Mouse (Mus musculus) right cerebral cortex, postnatal 14 days (tissue): ENCODE results near the gene Slc22a13.
"Not testable (repeated sequence)": the region's sequence is repeated elsewhere in the genome, so short reads cannot be mapped to it uniquely, and the experiment has no call there.

Experiments
- DNase-seq: peaks from one replicate; pipeline ENCODE4 v3.0.0; 2022

The Slc22a13 gene

DNA sequence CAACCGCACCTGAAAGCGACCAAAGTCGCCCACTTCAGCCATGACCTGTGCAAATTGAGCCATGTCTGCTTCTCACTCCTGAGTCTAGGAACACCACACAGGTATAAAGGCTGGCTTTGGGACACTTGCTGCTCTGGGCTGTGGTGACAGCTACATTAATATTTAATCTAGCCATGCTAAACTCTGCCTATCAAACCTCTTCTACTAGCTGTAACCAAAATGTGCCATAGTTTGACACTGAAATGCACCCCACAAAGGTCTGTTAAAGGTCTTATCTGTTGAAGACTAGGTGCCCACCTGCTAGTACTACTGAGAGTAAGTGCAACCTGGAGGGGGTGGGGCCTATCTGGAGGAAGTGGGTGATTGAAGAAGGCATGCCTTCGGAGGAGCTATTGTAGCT lies at the start of gene Slc22a13:
TSS of gene Slc22a13 (minus strand) at position 101 of the 400 bp plus-strand sequence.
- DNase-seq, result no peak

DNA sequence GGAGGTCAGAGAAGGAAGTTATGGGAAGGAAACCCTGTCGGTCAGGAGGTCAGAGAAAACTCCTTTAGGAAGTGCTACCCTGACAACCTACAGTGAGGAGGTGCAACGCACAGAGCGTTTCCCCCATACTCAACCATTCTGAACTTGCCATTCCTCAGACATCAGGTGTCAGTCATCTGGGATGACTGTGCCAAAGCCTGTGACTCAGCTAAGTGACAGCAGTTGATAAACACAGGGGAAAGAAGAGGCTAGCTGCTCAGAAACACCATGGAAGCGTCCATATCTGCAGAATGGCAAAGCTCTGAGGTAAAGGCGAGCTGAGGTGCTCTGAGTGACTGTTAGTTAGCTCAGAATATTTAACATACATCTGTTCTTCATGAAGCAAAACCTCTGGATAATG lies 49.2 kb upstream of the Slc22a13 start:
- no peak for DNase-seq

DNA sequence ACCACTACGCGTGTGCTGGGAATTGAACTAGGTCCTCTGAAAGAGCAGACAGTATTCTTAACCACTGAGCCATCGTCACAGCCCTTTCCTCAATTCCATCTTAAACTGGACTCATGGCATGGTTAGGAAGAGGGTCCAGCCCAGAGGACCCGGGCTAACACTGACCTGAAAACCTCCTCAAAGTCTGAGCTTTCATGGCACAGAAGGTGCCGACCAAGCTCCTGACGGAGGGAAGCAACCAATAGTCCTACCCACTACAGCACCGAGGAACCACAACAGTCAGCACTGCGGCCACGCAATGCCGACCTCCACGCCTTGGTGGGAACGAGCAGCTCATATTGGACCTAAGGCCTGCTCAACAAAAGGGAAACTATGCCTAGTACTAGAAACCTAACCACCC lies 47.3 kb upstream of the Slc22a13 start:
- no peak for DNase-seq

DNA sequence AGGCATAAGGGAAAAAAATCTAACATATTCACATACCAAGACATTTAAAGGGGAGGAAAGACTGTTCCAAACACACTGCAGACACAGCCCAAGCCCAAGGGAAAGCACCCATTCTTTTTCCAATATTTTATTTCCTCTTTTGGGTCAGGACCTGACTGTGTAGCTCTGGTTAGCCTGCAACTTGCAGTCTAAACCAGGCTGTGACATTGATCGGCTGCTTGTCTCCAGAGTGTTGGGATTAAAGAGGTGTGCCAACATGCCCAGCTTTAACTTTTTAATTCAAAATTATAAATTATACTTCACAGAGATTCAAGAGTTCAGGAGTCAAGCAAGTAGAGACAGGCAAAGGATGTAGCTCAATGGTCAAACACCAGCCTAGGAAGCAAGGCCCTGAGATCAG lies 46.2 kb upstream of the Slc22a13 start:
- DNase-seq, result no peak

DNA sequence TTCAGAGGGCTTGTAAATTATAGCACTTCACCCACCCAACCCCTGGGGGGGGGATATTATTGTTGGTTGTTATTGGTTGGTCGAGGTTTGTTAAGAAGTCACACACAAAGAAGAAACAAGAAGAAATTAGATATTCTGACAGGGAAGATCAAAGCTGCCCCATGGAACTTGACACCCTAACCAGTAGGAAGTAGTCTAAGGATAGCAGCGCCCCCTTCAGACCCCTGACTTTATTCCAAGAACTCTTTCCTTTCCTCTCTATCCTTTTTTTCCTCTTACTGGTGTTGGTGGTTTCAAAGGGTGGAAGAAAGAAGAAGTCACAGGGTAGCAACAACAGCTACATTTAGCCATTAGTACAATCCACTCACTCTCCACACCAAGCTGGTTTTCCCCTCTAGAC lies 45.3 kb upstream of the Slc22a13 start:
- DNase-seq, result no peak

DNA sequence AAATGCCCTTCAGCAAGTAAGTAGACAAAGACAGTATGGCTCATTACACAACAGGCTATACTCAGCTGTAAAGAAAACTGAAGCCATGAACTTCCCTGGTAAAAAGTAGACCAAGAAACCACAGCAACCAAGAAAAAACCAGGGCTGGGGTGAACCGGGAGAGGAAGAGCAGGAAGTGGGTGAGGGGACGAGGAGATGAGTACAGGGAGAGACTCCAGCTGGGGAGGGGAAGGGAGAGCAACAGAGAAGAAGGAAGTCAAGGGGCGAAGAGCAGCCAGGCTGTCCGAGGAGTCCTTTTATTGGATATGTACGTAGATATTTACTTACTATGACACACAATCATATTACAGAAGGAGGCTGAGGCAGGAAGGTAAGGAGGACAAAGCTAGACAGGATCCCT lies 39.1 kb upstream of the Slc22a13 start:
- DNase-seq, result no peak

DNA sequence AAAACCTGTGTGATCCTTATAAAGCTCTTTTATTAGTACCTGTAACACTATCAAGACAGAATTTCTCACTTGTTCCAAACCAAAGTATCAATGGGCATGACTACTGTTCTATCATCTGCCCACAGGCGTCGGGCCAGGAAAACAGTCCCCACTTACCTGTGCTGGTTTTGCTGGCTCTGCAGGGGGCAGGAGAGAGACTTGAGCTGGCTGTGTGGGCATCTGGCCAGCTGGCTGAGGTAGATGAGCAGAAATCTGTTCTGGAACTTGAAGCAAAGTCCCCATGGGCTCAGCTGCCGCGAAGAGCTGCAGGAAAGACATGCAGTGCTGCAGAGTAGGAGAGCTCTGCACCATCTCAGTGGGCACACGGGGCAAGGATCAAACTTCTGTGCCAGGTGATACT lies 37.9 kb upstream of the Slc22a13 start:
- DNase-seq, result peak; percentile 17

DNA sequence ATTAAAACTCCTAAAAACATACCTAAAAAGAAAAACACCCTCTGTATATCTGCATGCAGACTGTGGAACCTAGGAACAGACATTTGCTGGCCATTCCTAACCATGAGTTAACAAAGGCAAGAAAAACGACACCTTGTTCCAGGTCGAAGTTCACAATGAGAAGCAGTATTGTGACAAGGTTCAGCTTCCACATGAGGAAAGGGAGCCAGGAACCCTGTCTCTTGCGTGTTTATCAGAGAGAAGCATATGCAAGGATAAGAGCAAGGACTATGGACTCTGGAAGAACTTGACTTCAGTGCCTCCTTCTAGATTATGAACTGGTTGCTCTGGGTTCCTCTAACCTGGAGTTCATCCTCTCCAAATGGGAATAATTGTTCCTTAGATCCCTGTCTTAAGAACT lies 35.1 kb upstream of the Slc22a13 start:
- no peak for DNase-seq

DNA sequence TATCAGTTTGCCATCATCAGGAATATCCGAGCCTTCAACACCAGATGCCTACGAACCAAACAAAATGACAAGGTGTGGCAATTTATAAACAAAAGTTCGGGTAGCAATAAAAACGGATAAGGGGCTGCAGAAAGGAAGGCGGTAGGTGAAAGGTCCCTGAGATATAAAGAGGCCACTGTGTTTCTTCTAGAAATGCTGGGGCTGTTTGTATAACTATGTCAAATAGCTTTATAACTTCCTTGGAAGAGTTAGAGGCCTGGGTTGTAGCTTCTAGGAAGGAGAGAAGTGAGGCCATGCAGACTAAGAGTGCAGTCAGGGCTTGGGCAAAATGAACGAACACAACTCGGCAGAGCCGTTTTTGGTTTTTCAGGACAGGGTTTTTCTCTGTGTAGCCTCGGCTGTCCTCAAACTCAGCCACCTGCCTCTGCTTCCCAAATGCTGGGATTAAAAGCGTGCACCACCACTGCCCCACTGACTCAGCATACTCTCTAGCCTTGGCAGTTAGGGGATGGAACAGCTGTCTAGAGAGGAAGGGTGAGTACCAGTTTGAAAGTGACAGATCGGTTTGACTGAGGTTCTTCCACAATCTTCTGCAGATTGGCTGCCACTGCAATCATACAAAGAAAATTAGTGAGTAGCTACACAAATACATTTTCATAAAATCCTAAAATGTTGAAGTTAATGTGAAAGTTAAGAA lies 32.4 kb upstream of the Slc22a13 start:
- DNase-seq, result no peak

DNA sequence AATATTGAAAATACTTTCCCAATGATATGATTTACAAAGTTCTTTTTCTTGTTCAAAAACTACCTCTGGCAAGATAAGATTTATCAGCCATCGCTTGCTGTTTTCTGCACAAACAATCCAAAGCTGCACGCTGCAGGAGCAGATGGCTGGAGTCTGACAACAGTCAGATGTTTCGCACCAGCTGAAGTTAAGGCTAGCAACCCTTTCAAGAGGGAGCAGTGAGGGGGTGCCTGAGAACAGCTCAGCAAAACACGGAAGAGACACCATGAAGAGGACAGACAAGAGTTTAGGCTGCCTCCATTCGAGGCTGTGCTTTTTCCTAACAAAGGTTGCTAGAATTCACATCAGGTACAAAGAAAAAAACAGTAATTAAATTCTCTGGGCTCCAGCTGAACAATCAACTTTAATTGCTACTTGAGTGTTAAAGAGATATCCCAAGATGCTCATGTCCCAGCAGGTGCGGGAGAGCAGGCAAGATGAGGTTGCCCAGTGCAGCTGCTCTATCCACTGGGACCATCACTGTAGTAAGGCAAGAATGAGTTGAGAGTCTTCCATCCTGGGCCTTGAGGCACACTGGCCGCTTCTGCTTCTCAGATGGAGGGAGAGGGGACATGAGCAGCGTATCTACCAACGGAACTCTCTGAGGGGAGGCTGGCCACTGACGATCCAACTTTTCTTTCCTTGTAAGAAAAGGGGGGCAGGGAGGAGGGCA lies 31.5 kb upstream of the Slc22a13 start:
- no peak for DNase-seq

DNA sequence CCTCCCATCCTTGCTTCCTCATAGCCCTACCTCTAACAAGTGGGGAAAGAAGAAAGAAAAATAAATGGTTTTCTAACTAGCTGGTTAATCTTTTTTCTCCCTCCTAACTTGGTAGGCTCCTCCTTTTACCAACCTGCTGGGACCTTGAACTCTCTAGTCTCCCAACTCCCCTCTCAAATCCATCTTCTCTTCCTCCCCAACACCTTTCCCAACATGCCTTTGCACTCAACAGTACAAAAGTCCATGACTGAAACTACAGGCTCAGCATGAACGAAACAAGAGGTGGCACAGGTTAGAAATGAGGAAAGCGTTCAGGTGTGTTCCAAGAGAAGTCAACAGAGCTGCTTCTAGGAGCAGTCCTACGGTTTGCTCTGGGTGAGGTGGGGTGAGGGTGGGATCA lies 30.4 kb upstream of the Slc22a13 start:
- DNase-seq, result no peak

DNA sequence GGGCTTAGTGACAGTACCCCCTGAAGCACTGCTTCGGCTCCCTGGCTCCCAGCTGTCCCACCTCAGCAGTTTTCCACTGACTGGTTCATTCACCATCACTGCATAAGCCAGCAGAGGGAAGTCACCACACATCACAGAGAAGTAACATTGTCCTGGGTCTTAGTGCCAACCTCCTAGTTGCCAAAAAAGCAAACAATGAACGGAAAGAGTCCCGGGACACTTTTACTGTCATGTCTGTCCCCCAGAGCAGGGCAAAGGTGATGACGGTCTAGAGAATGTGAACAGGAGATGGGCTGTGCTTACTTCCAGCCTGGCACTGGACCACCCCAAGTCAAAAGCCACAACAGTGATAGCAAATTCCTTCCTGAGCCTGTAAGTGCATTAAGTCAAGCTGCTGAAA lies 29.9 kb upstream of the Slc22a13 start:
- DNase-seq, result no peak

DNA sequence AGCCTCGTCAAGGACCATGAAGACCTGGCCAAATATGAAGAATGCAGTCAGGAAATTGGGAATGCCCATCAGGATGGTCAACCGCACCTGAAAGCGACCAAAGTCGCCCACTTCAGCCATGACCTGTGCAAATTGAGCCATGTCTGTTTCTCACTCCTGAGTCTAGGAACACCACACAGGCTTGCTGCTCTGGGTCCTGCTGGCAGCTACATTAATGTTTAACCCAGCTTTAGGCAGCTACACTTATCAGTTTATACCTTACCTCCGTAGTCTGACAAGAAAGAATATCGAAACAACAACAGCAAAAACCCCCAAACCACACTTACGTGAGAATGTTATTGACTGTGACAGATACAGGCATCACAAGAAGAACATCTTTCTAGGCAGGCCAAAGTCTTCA lies 22.7 kb upstream of the Slc22a13 start:
- no peak for DNase-seq

DNA sequence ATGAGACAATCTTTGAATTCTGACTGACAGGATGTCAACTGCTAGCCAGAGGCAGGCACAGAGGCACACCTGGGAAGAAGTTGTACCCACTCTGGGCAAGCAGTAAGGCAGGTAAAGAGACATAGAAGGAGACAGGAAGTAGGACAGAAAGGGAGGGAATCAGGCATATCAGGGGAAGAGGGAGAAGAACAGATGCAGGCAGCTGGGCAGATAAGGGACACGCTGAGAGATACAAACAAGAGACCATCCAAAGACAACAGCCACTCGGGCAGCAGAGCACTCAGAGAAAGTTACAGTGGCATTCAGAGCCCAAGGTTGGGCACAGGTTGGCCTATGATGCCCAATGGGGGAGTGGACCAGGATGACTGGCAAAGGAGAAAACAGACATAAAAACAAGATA lies 21.9 kb upstream of the Slc22a13 start:
- no peak for DNase-seq

DNA sequence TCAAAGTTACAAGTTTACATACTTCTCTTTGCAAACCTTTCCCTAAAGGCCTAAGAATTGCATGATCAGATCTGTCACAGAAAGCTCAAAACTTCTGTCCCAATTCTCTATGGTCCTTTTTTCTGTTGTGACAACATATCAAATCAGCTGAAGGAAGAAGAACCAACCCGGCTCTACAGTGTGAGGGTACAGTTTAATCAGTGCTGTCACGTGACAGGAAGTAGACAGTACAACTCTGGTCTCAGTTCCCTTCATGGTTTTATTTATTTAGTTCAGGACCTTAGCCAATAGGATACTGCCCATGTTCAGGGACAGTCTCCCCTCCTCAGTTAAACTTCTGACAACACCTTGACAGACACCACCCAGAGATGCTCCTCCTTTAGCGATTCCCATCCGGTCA lies 11.4 kb upstream of the Slc22a13 start:
- DNase-seq, result no peak

DNA sequence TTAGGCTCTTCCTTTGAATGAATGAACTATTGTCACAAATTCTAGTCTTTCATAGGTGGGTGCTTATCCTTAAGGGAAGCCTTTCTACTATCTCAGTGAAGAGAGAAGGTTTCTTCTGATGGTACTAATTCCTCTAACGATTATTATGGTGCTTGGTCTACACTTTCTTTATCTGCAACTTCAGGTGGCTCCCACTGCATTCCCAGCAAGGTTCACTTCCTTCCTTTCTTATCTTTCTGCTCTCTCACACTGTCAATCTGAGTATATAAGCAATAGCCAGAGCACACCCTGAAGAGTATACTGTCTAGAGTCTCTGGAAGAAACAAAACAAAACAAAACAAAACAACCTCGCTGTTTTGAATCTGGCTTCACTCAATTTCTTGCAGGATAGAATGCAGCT lies 10.8 kb upstream of the Slc22a13 start:
- DNase-seq, result no peak

DNA sequence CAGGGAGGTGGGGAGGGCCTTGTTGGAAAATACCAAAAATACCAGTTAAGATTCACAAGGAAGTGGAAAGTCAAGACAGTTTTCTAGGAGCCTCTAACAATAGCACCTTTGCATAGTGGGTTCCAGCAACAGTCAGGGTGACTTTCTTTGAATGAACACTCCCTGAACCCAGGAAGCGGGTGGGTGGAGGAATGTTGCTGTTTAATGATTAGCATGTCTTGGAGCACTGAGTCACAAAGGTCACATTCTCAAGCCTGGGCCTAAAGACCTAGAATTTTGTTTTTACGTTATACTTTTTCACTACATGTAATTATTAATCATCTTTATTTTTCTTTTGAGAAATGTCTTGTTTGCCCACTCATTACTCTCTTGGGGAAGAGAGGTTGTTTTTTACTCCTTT lies 6.4 kb upstream of the Slc22a13 start:
- DNase-seq, result not testable (repeated sequence)

DNA sequence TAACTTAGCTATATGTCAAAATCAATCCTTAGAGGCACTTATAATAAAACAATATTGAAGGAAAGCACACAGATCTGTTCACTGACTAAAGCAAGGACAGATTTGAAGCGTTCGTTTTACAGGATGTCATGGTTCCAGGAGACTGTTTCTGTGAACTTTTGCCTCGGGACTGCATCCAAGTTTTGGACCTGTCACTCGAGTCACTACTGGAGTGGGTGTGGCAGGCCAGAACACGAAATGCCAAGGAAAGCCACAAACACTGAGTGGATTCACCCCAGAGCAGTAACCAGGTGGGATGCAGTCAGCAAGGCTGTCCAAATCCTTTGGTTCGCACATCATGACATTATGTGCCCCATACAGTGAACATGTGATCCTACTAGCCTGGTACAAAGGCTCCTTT lies 5.7 kb upstream of the Slc22a13 start:
- DNase-seq, result no peak

DNA sequence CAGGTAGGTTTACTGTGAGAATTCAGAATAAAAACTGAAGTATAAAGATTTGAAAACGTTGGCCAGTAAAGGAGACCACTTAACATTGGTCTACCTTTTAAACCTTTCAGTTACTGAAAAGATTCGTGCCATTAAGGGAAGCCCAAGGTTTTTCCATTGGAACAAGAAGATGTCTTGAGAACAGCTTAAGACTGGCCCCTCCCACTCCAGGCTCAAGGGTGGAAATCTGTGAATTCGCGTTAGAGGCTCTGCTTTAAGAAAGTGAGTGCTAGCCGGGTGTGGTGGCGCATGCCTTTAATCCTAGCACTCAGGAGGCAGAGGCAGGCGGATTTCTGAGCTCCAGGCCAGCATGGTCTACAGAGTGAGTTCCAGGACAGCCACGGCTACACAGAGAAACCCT lies 4.1 kb upstream of the Slc22a13 start:
- DNase-seq, result no peak

DNA sequence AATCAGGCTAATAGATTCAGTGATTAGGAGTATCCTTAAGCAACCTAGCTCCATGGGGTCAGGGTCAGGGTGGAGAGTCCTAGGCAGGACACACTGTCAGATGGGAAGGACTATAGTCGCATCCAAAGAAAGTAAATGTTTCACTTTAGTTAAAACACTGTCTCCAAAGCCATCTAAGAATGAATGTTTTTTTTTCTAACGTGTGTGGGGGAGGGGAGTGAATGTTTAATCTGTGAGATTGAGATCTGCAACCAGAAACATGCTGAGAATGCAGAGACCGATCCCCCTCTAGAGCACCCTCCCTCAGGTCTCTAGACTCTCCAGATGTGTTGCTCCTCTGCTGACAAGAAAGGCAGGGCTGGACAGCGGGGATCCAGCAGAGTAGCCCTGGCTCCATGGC lies 1.8 kb downstream of the Slc22a13 start:
- no peak for DNase-seq

DNA sequence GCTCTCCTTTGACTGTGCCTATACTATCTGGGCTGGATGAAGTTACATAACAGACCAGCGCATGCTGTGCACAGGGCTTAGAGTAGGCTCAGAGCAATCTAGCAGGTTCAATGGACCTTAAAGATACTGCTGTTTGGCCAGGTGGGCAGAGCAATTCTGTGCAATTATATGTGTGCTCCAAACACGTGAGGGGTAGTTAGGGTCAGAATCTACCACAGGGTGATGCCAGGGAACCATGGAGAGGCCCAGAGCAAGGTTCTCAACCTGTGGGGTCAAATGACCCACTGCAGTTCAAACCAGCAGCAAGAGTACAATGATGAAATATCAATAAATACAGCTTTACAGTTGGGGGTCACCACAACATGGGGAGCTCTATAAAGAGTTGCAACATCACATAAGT lies 2.2 kb downstream of the Slc22a13 start:
- no peak for DNase-seq

DNA sequence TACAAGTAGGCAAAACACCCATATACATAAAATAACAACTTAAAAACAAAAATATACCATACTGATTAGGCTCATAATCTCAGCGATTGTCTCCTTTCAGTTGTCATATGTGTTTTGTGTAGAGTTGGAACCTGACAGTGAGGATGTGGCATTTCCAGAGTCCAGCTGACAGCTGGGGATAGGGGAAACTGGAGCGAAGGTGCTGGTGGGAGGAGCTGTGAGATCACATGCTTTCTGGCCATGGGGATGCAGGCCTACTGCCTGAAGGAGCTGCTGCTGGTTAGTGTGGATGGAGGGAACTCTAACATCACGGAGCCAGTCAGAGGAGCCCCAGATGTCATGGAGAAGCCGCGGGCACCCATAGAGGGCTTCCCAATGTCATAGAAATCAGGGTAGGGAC lies 3.1 kb downstream of the Slc22a13 start:
- DNase-seq, result no peak

DNA sequence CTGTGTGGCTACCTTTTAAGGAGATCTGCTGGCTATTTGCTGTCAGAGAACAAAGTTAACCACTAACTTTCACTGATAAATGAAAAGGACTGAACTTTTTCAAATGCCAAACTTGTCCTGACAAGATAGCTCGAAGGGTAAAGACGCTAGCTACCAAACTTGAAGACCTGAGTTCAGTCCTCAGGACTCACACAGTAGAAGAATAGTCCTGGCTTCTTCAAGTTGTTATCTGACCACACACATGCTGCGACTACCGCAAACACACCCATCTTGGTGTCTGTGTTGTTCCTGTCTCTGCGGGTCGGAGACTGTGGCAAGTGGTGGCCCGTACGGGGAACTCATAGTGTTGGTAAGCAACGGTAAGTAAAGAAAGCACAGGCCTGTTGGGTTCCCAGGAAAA lies 5.3 kb downstream of the Slc22a13 start:
- DNase-seq, result no peak

DNA sequence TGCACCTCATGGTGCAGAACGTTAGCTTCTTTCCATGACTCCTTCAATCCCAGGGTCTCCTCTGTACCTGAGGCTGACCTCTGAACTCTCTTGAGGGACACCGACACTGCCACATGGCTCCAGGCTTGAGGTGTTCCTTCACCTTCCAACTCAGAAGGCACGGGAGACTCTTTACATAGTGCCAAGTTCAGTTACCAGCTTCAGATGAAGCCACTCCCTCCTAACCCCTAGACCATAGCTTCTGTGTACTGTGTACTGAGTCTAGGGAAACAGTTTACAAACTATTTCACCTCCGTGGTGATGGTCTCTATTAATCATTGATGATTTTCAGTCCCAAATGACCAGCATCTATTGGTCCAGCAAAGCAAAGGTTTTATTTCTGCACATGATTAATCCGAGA lies 7.2 kb downstream of the Slc22a13 start:
- no peak for DNase-seq
